In genomic region chr4:118543592-118544260, GRCm38 (mm10) we compare ENCODE assay signal across 8 mouse cellular contexts. TPM values are rescaled to one million over a fixed set of nuclear protein-coding genes. Genes with fewer than 3 reads are reported as not detected.
DNase-seq lines count a peak whose midpoint lies in the region; ATAC-seq lines count a peak whose summit lies in the region.

Tmem125 (minus strand) TSS chr4:118544044.

- H3K4me1 ChIP-seq in stomach, embryonic 14.5 days (ENCODE audit: control insufficient read depth, insufficient read depth, low read length), result 0 out of 2 replicates have a peak, but pooled peaks cover 8% of the 10 kb centered on the region

- ATAC-seq in stomach, embryonic 14.5 days (ENCODE audit: insufficient number of reproducible peaks, insufficient read depth, low FRiP score, low read depth), result peak; percentile 89

- intact Hi-C loops in heart, postnatal 10 days (cut with DNase I), result no loop called here

- H3K4me2 ChIP-seq in stomach, embryonic 14.5 days (replicated peaks; ENCODE audit: low read depth, low read length), result peak within 1 kb of the TSS; percentile 48

- H3K9me3 ChIP-seq in stomach, embryonic 14.5 days (ENCODE audit: control insufficient read depth, low read depth, low read length), result no peaks in the 10 kb centered on the region

- 1% methylated on average over 24 of the region's 24 CpGs for WGBS in stomach, embryonic 14.5 days

- no peaks in the 10 kb centered on the region for H3K36me3 ChIP-seq in stomach, embryonic 14.5 days (ENCODE audit: control insufficient read depth, insufficient read depth, low read length)

- no peaks in the 10 kb centered on the region for H3K27me3 ChIP-seq in stomach, embryonic 14.5 days (ENCODE audit: control insufficient read depth, insufficient read depth, low read length)

- peak within 1 kb of the TSS; percentile 82 for H3K27ac ChIP-seq in stomach, embryonic 14.5 days (ENCODE audit: low read length)

- peak; percentile 65 for DNase-seq in ovary, adult 18-20 months (ENCODE audit: low spot score)
- DNase-seq in ovary, postnatal 10 days (ENCODE audit: low spot score), result no peak
- DNase-seq in embryo, embryonic 11 days, result peak; percentile 43
- peak; percentile 46 to 52 for DNase-seq in heart, postnatal 10 days
- DNase-seq in kidney, postnatal 14 days, result peak; percentile 92
- peak; percentile 89 for DNase-seq in lung, postnatal 36 days
- no peak for DNase-seq in MN1 (ENCODE audit: low spot score)

- H3K4me3 ChIP-seq in stomach, embryonic 14.5 days (ENCODE audit: low read depth, low read length), result peak within 1 kb of the TSS; percentile 27

- no peak within 1 kb of the TSS for H3K9ac ChIP-seq in stomach, embryonic 14.5 days (replicated peaks; ENCODE audit: low read depth, low read length)

RNA-seq across cellular contexts. Expression of gene Tmem125, which starts in this region (rescaled TPM):
- under 1 TPM in 1 of 2 experiments, not detected in 1; 0.12 TPM for total RNA-seq in heart, postnatal 10 days (2021)
- 5.0 and 6.5 TPM in 2 replicates for polyA plus RNA-seq in stomach, embryonic 14.5 days (2014; fragmentation: Nextera tagmentation; extraction: Ambion mirVana)

Comparison
In these comparisons a context has a peak if more than half of its experiments do, and no peak if none do; other contexts are left out.
1. DNase-seq: peak in ovary, adult 18-20 months (single experiment), embryo, embryonic 11 days (single experiment), kidney, postnatal 14 days (single experiment) and lung, postnatal 36 days (single experiment); none in ovary, postnatal 10 days (single experiment) and MN1 (single experiment).
2. Peak in DNase-seq in heart, postnatal 10 days; RNA of the gene not detected or under 1 TPM.